Mouse (Mus musculus): ENCODE measurements around the gene Hebp1. TPM values are rescaled to one million over a fixed set of nuclear protein-coding genes. Genes with fewer than 3 reads are reported as not detected.

Gene Hebp1
- polyA plus RNA-seq, 1 experiment from 2014 or later: 2.9 TPM

DNA sequence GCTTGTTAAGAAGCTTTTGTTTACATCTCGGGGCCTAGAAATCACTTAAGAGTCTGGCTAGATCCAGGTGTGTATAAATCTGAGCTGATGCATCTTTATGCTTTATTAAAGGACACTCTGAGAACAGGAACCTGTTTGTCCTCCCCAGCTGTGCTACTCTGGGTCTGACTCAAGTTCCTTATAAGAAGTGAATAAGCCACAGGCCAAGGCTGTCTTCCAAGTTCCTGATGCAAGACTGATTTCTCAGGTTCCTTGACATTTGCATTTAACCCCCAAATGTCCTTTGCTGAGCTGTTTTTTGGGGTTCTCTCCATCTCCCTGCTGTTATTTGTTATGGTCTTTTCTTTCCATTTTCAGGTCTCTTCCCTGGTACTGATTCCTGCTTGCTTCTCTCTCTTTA is 5.9 kb downstream of the Hebp1 start:
- no peaks in the 10 kb centered on the region; the same call in 1 of the 2 replicates for H3K27me3 ChIP-seq (ENCODE audit: control insufficient read depth, insufficient read depth, low read length)
- no peak overlapping the region for H3K27ac ChIP-seq (ENCODE audit: low read depth, low read length)
- WGBS: 89% methylated on average over 1 of the region's 1 CpGs
- no peak overlapping the region for H3K9ac ChIP-seq (ENCODE audit: low read length)
- no peaks in the 10 kb centered on the region for H3K9me3 ChIP-seq (ENCODE audit: control insufficient read depth, low read length)
- H3K4me2 ChIP-seq: no peak overlapping the region
- H3K4me3 ChIP-seq (ENCODE audit: low read depth, low read length): no peak overlapping the region
- no peak for DNase-seq (ENCODE audit: low spot score, missing footprints)
- H3K36me3 ChIP-seq (ENCODE audit: control insufficient read depth, insufficient read depth, low read length): no peaks in the 10 kb centered on the region
- 0 out of 2 replicates have a peak, but pooled peaks cover 4% of the 10 kb centered on the region for H3K4me1 ChIP-seq (ENCODE audit: control insufficient read depth, insufficient read depth, low read length)
- no peak for ATAC-seq (ENCODE audit: low FRiP score)

DNA sequence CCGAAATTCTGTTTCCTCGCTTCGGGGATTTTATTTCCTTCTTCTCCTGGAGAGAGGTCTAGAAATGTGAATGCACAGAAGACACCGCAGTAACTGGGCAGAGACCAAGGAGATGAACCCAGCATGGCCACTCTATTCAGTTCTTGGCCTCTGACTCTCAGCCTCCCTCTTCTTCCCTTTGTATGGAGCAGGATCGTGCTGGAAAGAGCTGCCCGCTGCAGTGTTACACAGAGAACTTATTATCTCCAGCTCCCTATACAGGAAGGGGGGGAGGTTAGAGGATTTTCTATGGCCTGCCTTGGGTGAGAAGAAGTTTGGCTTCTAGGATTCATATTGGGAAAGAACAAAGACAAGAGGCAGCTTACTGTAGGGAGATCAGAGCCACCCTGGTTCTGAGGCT is 7.7 kb downstream of the Hebp1 start:
- WGBS: 53% methylated on average over 6 of the region's 6 CpGs
- no peak overlapping the region for H3K9ac ChIP-seq (ENCODE audit: low read length)
- 0 out of 2 replicates have a peak, but pooled peaks cover 4% of the 10 kb centered on the region for H3K4me1 ChIP-seq (ENCODE audit: control insufficient read depth, insufficient read depth, low read length)
- no peak overlapping the region for H3K27ac ChIP-seq (ENCODE audit: low read depth, low read length)
- H3K4me3 ChIP-seq (ENCODE audit: low read depth, low read length): no peak overlapping the region
- ATAC-seq (ENCODE audit: low FRiP score) (no peak), DNase-seq (ENCODE audit: low spot score, missing footprints) (no peak)
- H3K27me3 ChIP-seq (ENCODE audit: control insufficient read depth, insufficient read depth, low read length): no peaks in the 10 kb centered on the region
- H3K4me2 ChIP-seq: no peak overlapping the region
- no peaks in the 10 kb centered on the region for H3K36me3 ChIP-seq (ENCODE audit: control insufficient read depth, insufficient read depth, low read length)
- H3K9me3 ChIP-seq (ENCODE audit: control insufficient read depth, low read length): no peaks in the 10 kb centered on the region

DNA sequence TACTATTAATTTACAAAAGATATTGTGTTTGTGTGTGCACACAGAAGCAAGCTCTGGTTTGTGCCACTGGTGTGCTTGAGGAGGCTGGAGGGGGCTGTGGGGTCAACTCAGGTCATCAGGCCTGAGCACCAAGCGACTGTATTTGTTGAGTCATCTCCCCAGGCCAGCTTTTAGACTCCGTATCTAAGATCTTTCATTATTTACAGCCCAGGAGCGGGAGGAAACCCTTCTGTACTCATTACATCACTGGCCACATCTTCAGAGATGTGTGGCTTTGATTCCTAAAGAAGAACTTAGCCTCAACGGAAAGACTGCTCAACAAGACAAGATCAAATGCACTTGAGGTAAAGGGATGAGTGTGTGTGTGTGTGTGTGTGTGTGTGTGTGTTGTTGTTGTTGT is 9.2 kb downstream of the Hebp1 start:
- Histone ChIP-seq H3K27ac (ENCODE audit: low read depth, low read length) (no peak overlapping the region), H3K4me3 (ENCODE audit: low read depth, low read length) (no peak overlapping the region), H3K27me3 (ENCODE audit: control insufficient read depth, insufficient read depth, low read length) (no peaks in the 10 kb centered on the region), H3K9ac (ENCODE audit: low read length) (no peak overlapping the region), H3K9me3 (ENCODE audit: control insufficient read depth, low read length) (no peaks in the 10 kb centered on the region), H3K36me3 (ENCODE audit: control insufficient read depth, insufficient read depth, low read length) (no peaks in the 10 kb centered on the region), H3K4me2 (no peak overlapping the region), H3K4me1 (ENCODE audit: control insufficient read depth, insufficient read depth, low read length) (0 out of 2 replicates have a peak, but pooled peaks cover 4% of the 10 kb centered on the region)
- ATAC-seq (ENCODE audit: low FRiP score) (no peak), DNase-seq (ENCODE audit: low spot score, missing footprints) (peak; percentile 1)
- 80% methylated on average over 4 of the region's 4 CpGs for WGBS

DNA sequence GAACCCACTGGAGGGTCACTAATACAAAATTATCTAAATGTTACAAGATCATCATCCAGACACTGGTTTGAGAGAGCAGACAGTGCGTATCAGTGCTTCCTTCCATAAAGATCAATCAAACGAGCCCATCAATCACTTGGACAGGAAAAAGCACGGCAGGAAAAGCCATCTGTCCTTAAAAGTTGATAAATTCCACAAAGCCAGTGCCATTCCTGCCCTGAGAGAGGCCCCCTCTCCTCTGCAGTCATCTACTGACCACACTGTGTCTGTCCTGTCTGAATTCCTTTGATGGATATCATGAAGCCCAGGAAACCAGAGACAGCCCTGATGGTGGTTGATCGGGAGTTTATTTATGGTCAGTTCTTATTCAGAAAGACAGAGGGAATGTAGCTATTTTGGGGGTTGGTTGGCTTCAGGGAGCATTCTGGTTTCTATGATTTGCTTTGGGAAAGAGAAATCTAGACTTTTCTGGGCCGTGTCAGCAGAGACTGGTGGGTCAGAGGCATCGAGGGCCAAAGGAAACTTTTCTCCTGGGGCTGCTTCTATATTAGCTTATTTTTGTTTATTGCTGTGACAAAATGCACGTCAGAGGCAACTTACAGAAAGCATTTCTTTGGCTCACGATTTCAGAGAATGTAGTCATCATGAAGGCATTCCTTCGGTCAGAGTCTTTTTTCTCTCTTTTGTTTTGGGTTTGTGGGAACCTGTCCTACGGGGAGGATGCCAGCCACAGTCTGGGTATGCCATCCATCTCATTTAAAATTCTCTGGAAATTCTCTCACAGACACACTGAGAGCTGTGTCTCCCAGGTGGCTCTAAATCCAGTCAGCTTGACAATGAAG is 10.5 kb downstream of the Hebp1 start:
- H3K27ac ChIP-seq (ENCODE audit: low read depth, low read length): no peak overlapping the region
- 75% methylated on average over 10 of the region's 10 CpGs for WGBS
- no peaks in the 10 kb centered on the region for H3K4me1 ChIP-seq (ENCODE audit: control insufficient read depth, insufficient read depth, low read length)
- H3K4me2 ChIP-seq: no peak overlapping the region
- H3K4me3 ChIP-seq (ENCODE audit: low read depth, low read length): no peak overlapping the region
- no peaks in the 10 kb centered on the region for H3K27me3 ChIP-seq (ENCODE audit: control insufficient read depth, insufficient read depth, low read length)
- H3K9me3 ChIP-seq (ENCODE audit: control insufficient read depth, low read length): no peaks in the 10 kb centered on the region
- H3K36me3 ChIP-seq (ENCODE audit: control insufficient read depth, insufficient read depth, low read length): no peaks in the 10 kb centered on the region
- ATAC-seq (ENCODE audit: low FRiP score) (no peak), DNase-seq (ENCODE audit: low spot score, missing footprints) (peak; percentile 76)
- no peak overlapping the region for H3K9ac ChIP-seq (ENCODE audit: low read length)

DNA sequence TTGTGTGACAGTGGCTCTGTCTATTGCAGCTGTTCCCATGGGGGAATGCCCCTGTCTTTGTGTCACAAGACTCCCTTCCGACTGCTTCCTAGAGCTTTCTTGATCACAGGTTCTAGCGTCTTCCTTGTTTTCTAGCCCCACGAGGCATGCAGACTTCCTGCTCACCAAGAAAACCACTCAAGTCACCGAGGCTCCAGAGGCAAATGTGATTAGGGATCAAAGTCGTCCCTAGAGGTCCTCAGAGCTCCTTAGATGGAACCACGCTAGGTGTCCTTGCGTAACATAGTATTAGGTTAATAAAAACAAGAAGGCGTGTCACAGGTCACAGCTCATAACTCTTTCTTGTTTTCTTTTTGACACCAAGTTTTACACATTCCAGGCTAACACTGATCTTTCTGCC is 13.9 kb downstream of the Hebp1 start:
- Histone ChIP-seq H3K4me1 (ENCODE audit: control insufficient read depth, insufficient read depth, low read length) (no peaks in the 10 kb centered on the region), H3K27ac (ENCODE audit: low read depth, low read length) (no peak overlapping the region), H3K4me3 (ENCODE audit: low read depth, low read length) (no peak overlapping the region), H3K27me3 (ENCODE audit: control insufficient read depth, insufficient read depth, low read length) (no peaks in the 10 kb centered on the region), H3K9ac (ENCODE audit: low read length) (no peak overlapping the region), H3K9me3 (ENCODE audit: control insufficient read depth, low read length) (no peaks in the 10 kb centered on the region), H3K36me3 (ENCODE audit: control insufficient read depth, insufficient read depth, low read length) (no peaks in the 10 kb centered on the region), H3K4me2 (no peak overlapping the region)
- ATAC-seq (ENCODE audit: low FRiP score) (no peak), DNase-seq (ENCODE audit: low spot score, missing footprints) (peak; percentile 72)
- WGBS: 58% methylated on average over 8 of the region's 8 CpGs

DNA sequence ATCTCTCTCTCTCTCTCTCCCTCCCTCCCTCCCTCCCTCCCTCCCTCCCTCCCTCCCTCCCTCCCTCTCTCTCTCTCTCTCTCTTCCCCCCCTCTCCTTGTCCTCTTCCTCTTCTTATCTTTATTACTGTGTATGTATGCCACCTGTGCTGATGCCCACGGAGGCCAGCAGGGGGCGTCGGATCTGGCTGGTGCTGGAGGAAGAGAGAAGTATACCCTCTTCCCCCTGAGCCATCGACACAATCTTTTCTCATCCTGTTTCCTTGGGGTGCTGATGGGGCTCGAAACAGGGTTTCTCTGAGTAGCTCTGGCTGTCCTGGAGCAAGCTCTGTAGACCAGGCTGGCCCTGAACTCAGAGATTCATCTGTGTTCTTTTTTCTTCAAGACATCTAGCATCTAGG is 14.9 kb downstream of the Hebp1 start:
- H3K4me1 ChIP-seq (ENCODE audit: control insufficient read depth, insufficient read depth, low read length): no peaks in the 10 kb centered on the region
- H3K36me3 ChIP-seq (ENCODE audit: control insufficient read depth, insufficient read depth, low read length): no peaks in the 10 kb centered on the region
- DNase-seq (ENCODE audit: low spot score, missing footprints) (peak; percentile 53), ATAC-seq (ENCODE audit: low FRiP score) (no peak)
- no peaks in the 10 kb centered on the region for H3K9me3 ChIP-seq (ENCODE audit: control insufficient read depth, low read length)
- H3K4me2 ChIP-seq: no peak overlapping the region
- no peak overlapping the region for H3K4me3 ChIP-seq (ENCODE audit: low read depth, low read length)
- 62% methylated on average over 5 of the region's 5 CpGs for WGBS
- no peak overlapping the region for H3K9ac ChIP-seq (ENCODE audit: low read length)
- H3K27ac ChIP-seq (ENCODE audit: low read depth, low read length): no peak overlapping the region
- no peaks in the 10 kb centered on the region for H3K27me3 ChIP-seq (ENCODE audit: control insufficient read depth, insufficient read depth, low read length)

DNA sequence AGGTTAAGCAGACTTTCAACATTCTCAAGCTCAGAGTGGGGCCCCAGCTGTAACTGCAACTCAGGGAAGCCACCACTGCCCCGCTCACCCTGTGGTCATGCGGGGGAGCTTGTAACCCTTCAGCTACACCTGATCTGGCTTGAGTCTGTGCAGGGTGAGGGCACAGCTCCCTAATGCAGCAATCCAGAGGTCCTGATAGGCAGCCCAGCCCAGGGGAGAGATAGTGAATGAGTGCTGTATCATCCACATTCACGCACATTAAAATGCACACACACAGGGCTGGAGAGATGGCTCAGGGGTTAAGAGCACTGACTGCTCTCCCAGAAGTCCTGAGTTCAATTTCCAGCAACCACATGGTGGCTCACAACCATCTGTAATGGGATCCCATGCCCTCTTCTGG is 19.2 kb downstream of the Hebp1 start:
- DNase-seq (ENCODE audit: low spot score, missing footprints): peak; percentile 70
- Histone ChIP-seq H3K9me3 (ENCODE audit: control insufficient read depth, low read length) (no peaks in the 10 kb centered on the region), H3K4me2 (no peak overlapping the region), H3K9ac (ENCODE audit: low read length) (no peak overlapping the region), H3K4me3 (ENCODE audit: low read depth, low read length) (no peak overlapping the region), H3K27me3 (ENCODE audit: control insufficient read depth, insufficient read depth, low read length) (no peaks in the 10 kb centered on the region), H3K36me3 (ENCODE audit: control insufficient read depth, insufficient read depth, low read length) (no peaks in the 10 kb centered on the region), H3K4me1 (ENCODE audit: control insufficient read depth, insufficient read depth, low read length) (no peaks in the 10 kb centered on the region), H3K27ac (ENCODE audit: low read depth, low read length) (no peak overlapping the region)
- WGBS: 62% methylated on average over 3 of the region's 3 CpGs
- no peak for ATAC-seq (ENCODE audit: low FRiP score)

DNA sequence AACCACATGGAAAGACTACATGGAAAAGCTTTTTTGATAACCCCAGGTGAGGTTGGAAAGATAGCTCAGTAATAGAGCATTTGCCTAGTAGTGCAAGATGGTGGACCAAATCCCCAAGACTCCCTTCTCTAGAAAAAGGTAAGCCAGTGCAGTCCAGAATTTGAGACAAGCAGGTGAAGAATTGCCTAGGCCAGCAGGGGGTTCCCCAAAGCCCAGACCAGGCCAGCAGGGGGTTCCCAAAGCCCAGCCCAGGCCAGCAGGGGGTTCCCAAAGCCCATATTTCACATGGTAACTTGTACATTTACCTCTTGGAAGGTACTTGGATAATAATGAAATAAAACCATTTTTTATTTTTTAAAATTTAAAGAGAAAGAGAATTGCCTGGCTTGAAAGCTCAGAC is 20.6 kb downstream of the Hebp1 start:
- DNase-seq (ENCODE audit: low spot score, missing footprints) (peak; percentile 60), ATAC-seq (ENCODE audit: low FRiP score) (no peak)
- no peak overlapping the region for H3K4me2 ChIP-seq
- no peaks in the 10 kb centered on the region for H3K4me1 ChIP-seq (ENCODE audit: control insufficient read depth, insufficient read depth, low read length)
- no peak overlapping the region for H3K9ac ChIP-seq (ENCODE audit: low read length)
- no peak overlapping the region for H3K4me3 ChIP-seq (ENCODE audit: low read depth, low read length)
- H3K27me3 ChIP-seq (ENCODE audit: control insufficient read depth, insufficient read depth, low read length): no peaks in the 10 kb centered on the region
- H3K9me3 ChIP-seq (ENCODE audit: control insufficient read depth, low read length): no peaks in the 10 kb centered on the region
- H3K27ac ChIP-seq (ENCODE audit: low read depth, low read length): no peak overlapping the region
- no peaks in the 10 kb centered on the region for H3K36me3 ChIP-seq (ENCODE audit: control insufficient read depth, insufficient read depth, low read length)

DNA sequence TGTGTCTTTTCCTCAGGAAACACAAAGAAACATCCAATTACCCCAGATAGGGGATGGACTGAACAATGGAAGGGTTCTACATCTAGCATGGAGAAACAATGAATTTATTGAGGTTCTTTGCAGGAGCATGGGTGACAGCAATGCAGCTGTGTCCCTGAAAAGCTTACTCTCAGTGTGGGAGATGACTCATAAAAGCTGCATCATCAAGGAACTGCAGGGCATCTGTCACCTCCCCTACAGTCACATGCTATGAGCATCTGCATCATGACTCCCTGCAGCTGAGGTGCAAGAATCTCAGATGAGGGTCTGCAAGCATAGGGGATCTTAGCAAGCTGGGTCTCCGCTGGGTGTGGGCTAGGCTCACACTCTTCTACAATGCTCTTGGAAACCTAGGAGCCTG is 22.8 kb downstream of the Hebp1 start:
- H3K9ac ChIP-seq (ENCODE audit: low read length): no peak overlapping the region
- WGBS: 91% methylated on average over 1 of the region's 1 CpGs
- no peak overlapping the region for H3K4me2 ChIP-seq
- H3K27me3 ChIP-seq (ENCODE audit: control insufficient read depth, insufficient read depth, low read length): no peaks in the 10 kb centered on the region
- no peaks in the 10 kb centered on the region for H3K36me3 ChIP-seq (ENCODE audit: control insufficient read depth, insufficient read depth, low read length)
- no peak overlapping the region for H3K27ac ChIP-seq (ENCODE audit: low read depth, low read length)
- ATAC-seq (ENCODE audit: low FRiP score) (no peak), DNase-seq (ENCODE audit: low spot score, missing footprints) (peak; percentile 41)
- no peak overlapping the region for H3K4me3 ChIP-seq (ENCODE audit: low read depth, low read length)
- no peaks in the 10 kb centered on the region for H3K9me3 ChIP-seq (ENCODE audit: control insufficient read depth, low read length)
- no peaks in the 10 kb centered on the region for H3K4me1 ChIP-seq (ENCODE audit: control insufficient read depth, insufficient read depth, low read length)

All from midbrain, embryonic 11.5 days (tissue).